Mouse (Mus musculus): ENCODE results near the gene Gm16181.

Gene Gm16181

GRCm38 (mm10) chr17:35195631-35196320 is 24.9 kb upstream of the Gm16181 start:
- peak; percentile 91 for DNase-seq

- DNase-seq: no peak
These were observed 24.4 kb upstream of the Gm16181 start for GRCm38 (mm10) chr17:35196321-35196641.

- DNase-seq: no peak
These were observed 23.5 kb upstream of the Gm16181 start for GRCm38 (mm10) chr17:35197126-35197525.

GRCm38 (mm10) chr17:35198029-35198428 is 22.6 kb upstream of the Gm16181 start:
- DNase-seq: no peak

GRCm38 (mm10) chr17:35198946-35199345 is 21.7 kb upstream of the Gm16181 start:
- no peak for DNase-seq

GRCm38 (mm10) chr17:35200398-35200797 is 20.2 kb upstream of the Gm16181 start:
- DNase-seq: no peak

- no peak for DNase-seq
These were observed 19.5 kb upstream of the Gm16181 start for GRCm38 (mm10) chr17:35201128-35201527.

GRCm38 (mm10) chr17:35201787-35202186 is 18.8 kb upstream of the Gm16181 start, which contains the start of gene Tnf:
Tnf (minus strand) TSS chr17:35202007.
- DNase-seq: peak; percentile 68

- DNase-seq: no peak
These were observed 18.2 kb upstream of the Gm16181 start for GRCm38 (mm10) chr17:35202442-35202841.

- no peak for DNase-seq
These were observed 15.9 kb upstream of the Gm16181 start, which contains the start of gene Lta for GRCm38 (mm10) chr17:35204494-35205379. Lta (minus strand) TSS chr17:35205351.

GRCm38 (mm10) chr17:35205380-35205769 is 15.3 kb upstream of the Gm16181 start:
- no peak for DNase-seq

- DNase-seq: no peak
These were observed 10.7 kb upstream of the Gm16181 start for GRCm38 (mm10) chr17:35209785-35210535.

- DNase-seq: no peak
These were observed 10.0 kb upstream of the Gm16181 start for GRCm38 (mm10) chr17:35210593-35210992.

- no peak for DNase-seq
These were observed 7.6 kb upstream of the Gm16181 start for GRCm38 (mm10) chr17:35213071-35213470.

- peak; percentile 66 for DNase-seq
These were observed 2.0 kb upstream of the Gm16181 start for GRCm38 (mm10) chr17:35218516-35219193.

GRCm38 (mm10) chr17:35219601-35220041 is 1.0 kb upstream of the Gm16181 start:
- no peak for DNase-seq

GRCm38 (mm10) chr17:35222299-35222698 is 1.7 kb downstream of the Gm16181 start:
- DNase-seq: peak; percentile 54

GRCm38 (mm10) chr17:35224641-35225040 is 4.0 kb downstream of the Gm16181 start:
- DNase-seq: no peak

GRCm38 (mm10) chr17:35225456-35225855 is 4.8 kb downstream of the Gm16181 start:
- DNase-seq: no peak

GRCm38 (mm10) chr17:35226561-35227046 is 6.0 kb downstream of the Gm16181 start:
- no peak for DNase-seq

GRCm38 (mm10) chr17:35231022-35231421 is 10.4 kb downstream of the Gm16181 start:
- DNase-seq: no peak

- peak; percentile 93 for DNase-seq
These were observed 11.4 kb downstream of the Gm16181 start for GRCm38 (mm10) chr17:35232043-35232442.

All from kidney, postnatal 10 days (tissue).